Mouse (Mus musculus): ENCODE results near the gene Piwil1. TPM values are rescaled to one million over a fixed set of nuclear protein-coding genes. Genes with fewer than 3 reads are reported as not detected.
A peak's percentile ranks its signal among the peaks of the same experiment; 100 is the strongest.
"Not testable (repeated sequence)": the region's sequence is repeated elsewhere in the genome, so short reads cannot be mapped to it uniquely, and the experiment has no call there.

Gene Piwil1
- polyA plus RNA-seq, 1 experiment from 2014 or later: 0.17 TPM

DNA sequence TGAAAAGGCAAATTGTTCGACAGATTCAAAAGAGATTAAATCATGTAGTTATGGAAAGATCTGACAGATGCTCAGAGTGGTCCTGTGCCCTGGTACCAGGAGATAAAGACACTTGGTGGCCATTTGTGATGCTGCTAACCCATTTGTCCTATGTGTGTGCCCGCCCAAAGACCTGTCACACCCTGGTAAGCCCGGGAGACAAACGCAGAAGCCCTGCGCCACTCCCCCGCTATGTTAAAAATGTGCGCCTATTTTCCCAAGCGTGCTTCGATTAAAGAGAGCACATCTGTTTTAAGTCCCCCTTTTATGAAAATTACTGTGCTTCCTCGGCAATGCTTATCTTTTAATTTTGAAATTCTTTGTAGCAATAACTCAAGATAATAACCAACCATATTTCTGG, 1.4 kb downstream of the Piwil1 start:
- WGBS: 11% methylated on average over 10 of the region's 10 CpGs
- H3K4me2 ChIP-seq (ENCODE audit: low read depth, low read length): peak overlapping the region; percentile 26; the same call in 1 of the 2 replicates

DNA sequence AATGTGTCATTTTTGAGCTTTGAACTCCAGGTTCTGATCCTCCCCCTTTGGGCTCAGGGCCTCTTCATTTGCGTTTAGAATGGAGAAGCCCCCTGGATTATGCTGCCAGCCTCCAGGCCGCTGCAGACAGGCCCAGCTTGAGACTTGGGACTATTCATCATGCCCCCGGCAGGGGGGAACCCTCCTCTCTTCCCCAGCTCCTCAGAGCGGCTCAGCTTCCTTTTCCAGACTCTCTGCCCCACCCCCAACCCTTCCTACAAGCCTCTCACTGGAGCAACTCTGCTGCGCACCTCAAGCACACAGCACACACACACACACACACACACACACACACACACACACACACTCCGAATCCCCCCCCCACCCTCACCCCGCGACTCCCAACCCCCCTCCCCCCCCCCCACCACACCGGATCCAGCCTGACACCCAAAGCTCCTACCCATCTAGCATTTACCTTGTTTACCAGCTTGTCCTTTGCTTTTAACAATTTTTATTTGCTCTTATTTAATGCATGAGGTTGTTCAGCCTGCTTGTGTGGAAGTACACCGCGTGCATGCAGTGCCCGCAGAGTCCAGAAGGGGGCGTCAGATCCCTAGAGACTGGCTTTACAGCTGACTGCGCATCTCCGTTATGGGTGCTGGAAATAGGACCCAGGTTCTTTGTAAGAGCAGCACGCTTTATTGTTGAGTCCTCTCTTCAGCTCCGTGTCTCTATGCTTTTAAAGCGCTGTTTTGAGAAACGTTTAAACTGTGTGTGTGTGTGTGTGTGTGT, 2.0 kb downstream of the Piwil1 start:
- Histone ChIP-seq H3K27me3 (ENCODE audit: control insufficient read depth, insufficient read depth, low read length) (no peaks in the 10 kb centered on the region), H3K4me3 (ENCODE audit: low read depth, low read length) (no peak overlapping the region), H3K4me2 (ENCODE audit: low read depth, low read length) (peak overlapping the region; percentile 26; the same call in 1 of the 2 replicates), H3K9ac (replicated peaks; ENCODE audit: low read depth, low read length) (no peak overlapping the region), H3K36me3 (ENCODE audit: control insufficient read depth, insufficient read depth, low read length) (no peaks in the 10 kb centered on the region), H3K9me3 (ENCODE audit: control insufficient read depth, low read length) (no peaks in the 10 kb centered on the region), H3K27ac (ENCODE audit: low read depth, low read length) (no peak overlapping the region), H3K4me1 (ENCODE audit: control insufficient read depth, insufficient read depth, low read length) (no peaks in the 10 kb centered on the region)
- 45% methylated on average over 14 of the region's 19 CpGs for WGBS
- ATAC-seq (ENCODE audit: low read depth): peak; percentile 74; the same call in 1 of the 2 replicates

More for the DNA sequence above, 1.4 kb downstream of the Piwil1 start:
- H3K9me3 ChIP-seq (ENCODE audit: control insufficient read depth, low read length): no peaks in the 10 kb centered on the region
- H3K27ac ChIP-seq (ENCODE audit: low read depth, low read length): no peak overlapping the region
- ATAC-seq (ENCODE audit: low read depth): no peak
- H3K4me3 ChIP-seq (ENCODE audit: low read depth, low read length): no peak overlapping the region
- no peaks in the 10 kb centered on the region for H3K4me1 ChIP-seq (ENCODE audit: control insufficient read depth, insufficient read depth, low read length)
- H3K9ac ChIP-seq (replicated peaks; ENCODE audit: low read depth, low read length): no peak overlapping the region
- H3K36me3 ChIP-seq (ENCODE audit: control insufficient read depth, insufficient read depth, low read length): no peaks in the 10 kb centered on the region
- no peaks in the 10 kb centered on the region for H3K27me3 ChIP-seq (ENCODE audit: control insufficient read depth, insufficient read depth, low read length)

DNA sequence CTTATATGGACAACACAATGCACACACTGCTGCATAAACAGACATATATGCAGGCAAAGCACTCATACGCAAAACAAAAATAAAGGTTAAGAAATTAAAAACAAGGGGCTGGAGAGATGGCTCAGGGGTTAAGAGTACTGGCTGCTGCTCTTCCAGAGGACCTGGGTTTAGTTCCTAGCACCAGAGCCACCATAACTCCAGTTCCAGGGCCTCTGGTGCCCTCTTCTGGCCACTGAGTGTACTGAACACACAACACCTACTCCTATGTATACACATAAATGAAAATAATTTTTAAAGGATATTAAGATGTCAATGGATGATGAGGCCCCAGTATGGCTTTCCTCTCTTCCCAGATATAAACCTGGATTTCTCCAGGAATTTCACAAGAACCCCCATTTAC, 4.1 kb downstream of the Piwil1 start:
- 91% methylated on average over 1 of the region's 1 CpGs for WGBS
- H3K9ac ChIP-seq (replicated peaks; ENCODE audit: low read depth, low read length): no peak overlapping the region
- ATAC-seq (ENCODE audit: low read depth): no peak
- H3K36me3 ChIP-seq (ENCODE audit: control insufficient read depth, insufficient read depth, low read length): no peaks in the 10 kb centered on the region
- H3K9me3 ChIP-seq (ENCODE audit: control insufficient read depth, low read length): no peaks in the 10 kb centered on the region
- no peak overlapping the region for H3K4me2 ChIP-seq (ENCODE audit: low read depth, low read length)
- H3K4me3 ChIP-seq (ENCODE audit: low read depth, low read length): no peak overlapping the region
- no peaks in the 10 kb centered on the region for H3K27me3 ChIP-seq (ENCODE audit: control insufficient read depth, insufficient read depth, low read length)
- no peak overlapping the region for H3K27ac ChIP-seq (ENCODE audit: low read depth, low read length)
- H3K4me1 ChIP-seq (ENCODE audit: control insufficient read depth, insufficient read depth, low read length): no peaks in the 10 kb centered on the region

DNA sequence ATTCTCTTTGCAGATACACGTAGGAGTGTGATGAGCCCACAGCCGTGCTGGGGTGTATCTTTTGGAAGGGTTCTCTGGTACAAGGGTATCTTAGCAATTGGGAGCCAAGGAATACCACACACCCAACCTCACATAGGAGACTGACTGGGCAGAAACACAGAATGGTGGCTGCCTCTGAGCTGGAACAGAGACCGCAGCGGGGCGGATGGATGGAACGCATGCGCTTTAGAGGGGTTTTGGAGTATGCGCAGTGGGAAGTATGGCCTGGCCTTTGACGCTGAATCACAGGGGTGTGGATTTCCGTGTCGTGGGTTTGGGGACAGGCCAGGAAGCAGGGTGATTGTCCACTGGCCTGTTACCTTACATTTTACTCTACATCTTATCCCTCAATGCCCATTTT, 4.9 kb downstream of the Piwil1 start:
- H3K9ac ChIP-seq (replicated peaks; ENCODE audit: low read depth, low read length): no peak overlapping the region
- no peak overlapping the region for H3K4me2 ChIP-seq (ENCODE audit: low read depth, low read length)
- no peak for ATAC-seq (ENCODE audit: low read depth)
- H3K27ac ChIP-seq (ENCODE audit: low read depth, low read length): no peak overlapping the region
- H3K36me3 ChIP-seq (ENCODE audit: control insufficient read depth, insufficient read depth, low read length): no peaks in the 10 kb centered on the region
- H3K9me3 ChIP-seq (ENCODE audit: control insufficient read depth, low read length): no peaks in the 10 kb centered on the region
- no peak overlapping the region for H3K4me3 ChIP-seq (ENCODE audit: low read depth, low read length)
- no peaks in the 10 kb centered on the region for H3K4me1 ChIP-seq (ENCODE audit: control insufficient read depth, insufficient read depth, low read length)
- H3K27me3 ChIP-seq (ENCODE audit: control insufficient read depth, insufficient read depth, low read length): no peaks in the 10 kb centered on the region
- WGBS: 93% methylated on average over 11 of the region's 11 CpGs

DNA sequence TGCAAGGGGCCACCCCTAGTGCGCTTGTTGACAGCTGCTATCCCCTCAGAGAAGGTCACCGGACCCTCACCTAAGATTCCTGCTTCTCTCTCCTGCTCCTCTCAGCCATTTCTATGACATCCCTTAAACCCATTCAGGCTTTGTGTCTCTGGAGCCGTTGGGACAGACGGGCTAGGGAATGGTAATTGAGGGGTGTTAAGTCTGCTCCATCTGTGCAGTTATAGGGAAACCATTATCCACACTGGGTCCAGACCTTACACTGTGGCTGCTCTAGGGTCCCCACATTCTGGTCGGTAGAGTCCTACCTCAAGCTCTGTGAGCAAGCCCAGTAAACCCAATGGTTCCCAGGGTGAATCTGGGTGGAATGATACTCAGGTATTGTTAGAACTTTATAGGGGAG, 6.6 kb downstream of the Piwil1 start:
- Histone ChIP-seq H3K4me2 (ENCODE audit: low read depth, low read length) (no peak overlapping the region), H3K4me1 (ENCODE audit: control insufficient read depth, insufficient read depth, low read length) (no peaks in the 10 kb centered on the region), H3K27ac (ENCODE audit: low read depth, low read length) (no peak overlapping the region), H3K4me3 (ENCODE audit: low read depth, low read length) (no peak overlapping the region), H3K9me3 (ENCODE audit: control insufficient read depth, low read length) (no peaks in the 10 kb centered on the region), H3K36me3 (ENCODE audit: control insufficient read depth, insufficient read depth, low read length) (no peaks in the 10 kb centered on the region), H3K27me3 (ENCODE audit: control insufficient read depth, insufficient read depth, low read length) (no peaks in the 10 kb centered on the region), H3K9ac (replicated peaks; ENCODE audit: low read depth, low read length) (no peak overlapping the region)
- ATAC-seq (ENCODE audit: low read depth): no peak
- 60% methylated on average over 5 of the region's 5 CpGs for WGBS

DNA sequence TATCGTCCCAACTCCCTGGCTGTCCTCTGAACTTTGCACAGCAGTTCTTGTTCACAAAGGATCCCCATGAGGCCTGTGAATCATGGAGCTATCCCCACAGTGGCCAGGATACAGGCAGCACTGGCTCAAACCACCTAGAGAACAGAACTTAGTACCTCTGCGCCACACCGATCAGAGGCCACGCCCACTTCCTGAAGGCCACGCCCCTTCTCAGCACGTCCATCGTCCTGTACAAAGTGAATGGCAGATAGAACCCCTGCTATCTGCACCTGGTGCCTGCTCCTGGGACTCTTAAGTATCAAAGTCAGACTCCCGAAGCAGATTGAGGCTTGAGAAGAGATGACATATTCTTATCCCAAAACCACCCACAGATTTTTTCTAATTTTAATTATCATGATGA, 8.3 kb downstream of the Piwil1 start:
- 22% methylated on average over 8 of the region's 8 CpGs for WGBS
- H3K9ac ChIP-seq (replicated peaks; ENCODE audit: low read depth, low read length): no peak overlapping the region
- no peak for ATAC-seq (ENCODE audit: low read depth)
- no peaks in the 10 kb centered on the region for H3K9me3 ChIP-seq (ENCODE audit: control insufficient read depth, low read length)
- no peak overlapping the region for H3K4me3 ChIP-seq (ENCODE audit: low read depth, low read length)
- H3K4me2 ChIP-seq (ENCODE audit: low read depth, low read length): no peak overlapping the region
- H3K27ac ChIP-seq (ENCODE audit: low read depth, low read length): no peak overlapping the region
- no peaks in the 10 kb centered on the region for H3K4me1 ChIP-seq (ENCODE audit: control insufficient read depth, insufficient read depth, low read length)
- H3K27me3 ChIP-seq (ENCODE audit: control insufficient read depth, insufficient read depth, low read length): no peaks in the 10 kb centered on the region
- H3K36me3 ChIP-seq (ENCODE audit: control insufficient read depth, insufficient read depth, low read length): no peaks in the 10 kb centered on the region

DNA sequence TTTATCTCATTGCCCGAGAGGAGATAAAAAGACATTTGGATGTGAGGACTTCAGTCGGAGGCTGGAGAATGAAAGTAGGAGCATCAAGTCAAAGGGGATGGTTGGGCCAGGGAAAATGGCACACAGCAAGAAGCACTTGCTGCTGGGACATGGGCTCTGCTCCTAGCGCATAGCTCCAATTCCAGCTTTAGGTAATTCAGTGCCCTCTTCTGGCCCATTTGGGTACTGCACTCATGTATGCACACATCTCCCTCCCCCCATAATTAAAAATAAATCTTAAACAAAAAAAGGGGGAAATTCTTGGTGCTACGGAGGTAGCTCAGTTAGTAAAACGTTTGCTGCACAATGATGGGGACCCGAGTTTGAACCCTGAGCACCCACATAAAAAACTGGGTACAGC, 9.5 kb downstream of the Piwil1 start:
- ATAC-seq (ENCODE audit: low read depth): no peak
- no peak overlapping the region for H3K27ac ChIP-seq (ENCODE audit: low read depth, low read length)
- H3K4me1 ChIP-seq (ENCODE audit: control insufficient read depth, insufficient read depth, low read length): no peaks in the 10 kb centered on the region
- 88% methylated on average over 6 of the region's 6 CpGs for WGBS
- no peaks in the 10 kb centered on the region for H3K9me3 ChIP-seq (ENCODE audit: control insufficient read depth, low read length)
- H3K4me3 ChIP-seq (ENCODE audit: low read depth, low read length): no peak overlapping the region
- H3K27me3 ChIP-seq (ENCODE audit: control insufficient read depth, insufficient read depth, low read length): no peaks in the 10 kb centered on the region
- H3K4me2 ChIP-seq (ENCODE audit: low read depth, low read length): no peak overlapping the region
- H3K9ac ChIP-seq (replicated peaks; ENCODE audit: low read depth, low read length): no peak overlapping the region
- no peaks in the 10 kb centered on the region for H3K36me3 ChIP-seq (ENCODE audit: control insufficient read depth, insufficient read depth, low read length)

DNA sequence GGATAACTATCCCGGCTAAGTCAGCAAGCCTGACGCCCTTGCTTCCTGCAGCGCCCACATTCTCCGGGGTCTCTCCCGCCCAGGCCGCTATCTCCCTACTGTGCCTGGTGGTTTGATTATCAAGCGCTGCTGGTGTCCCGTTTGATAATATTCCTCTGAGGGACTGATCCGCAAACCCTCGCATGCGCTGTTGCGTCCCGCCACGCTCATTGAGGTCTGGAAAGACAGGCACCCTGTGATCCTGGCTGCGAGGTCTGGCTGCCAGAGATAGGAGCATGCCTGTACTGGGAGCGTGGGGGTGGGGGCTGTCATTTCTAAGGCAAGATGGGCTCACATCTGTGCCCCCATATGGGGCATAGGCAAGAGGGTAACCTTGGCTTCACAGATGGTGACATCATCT, 12.8 kb downstream of the Piwil1 start:
- Histone ChIP-seq H3K9ac (replicated peaks; ENCODE audit: low read depth, low read length) (no peak overlapping the region), H3K36me3 (ENCODE audit: control insufficient read depth, insufficient read depth, low read length) (no peaks in the 10 kb centered on the region), H3K9me3 (ENCODE audit: control insufficient read depth, low read length) (no peaks in the 10 kb centered on the region), H3K4me2 (ENCODE audit: low read depth, low read length) (no peak overlapping the region), H3K27ac (ENCODE audit: low read depth, low read length) (no peak overlapping the region), H3K27me3 (ENCODE audit: control insufficient read depth, insufficient read depth, low read length) (no peaks in the 10 kb centered on the region), H3K4me3 (ENCODE audit: low read depth, low read length) (no peak overlapping the region), H3K4me1 (ENCODE audit: control insufficient read depth, insufficient read depth, low read length) (no peaks in the 10 kb centered on the region)
- ATAC-seq (ENCODE audit: low read depth): no peak
- WGBS: 74% methylated on average over 16 of the region's 16 CpGs

DNA sequence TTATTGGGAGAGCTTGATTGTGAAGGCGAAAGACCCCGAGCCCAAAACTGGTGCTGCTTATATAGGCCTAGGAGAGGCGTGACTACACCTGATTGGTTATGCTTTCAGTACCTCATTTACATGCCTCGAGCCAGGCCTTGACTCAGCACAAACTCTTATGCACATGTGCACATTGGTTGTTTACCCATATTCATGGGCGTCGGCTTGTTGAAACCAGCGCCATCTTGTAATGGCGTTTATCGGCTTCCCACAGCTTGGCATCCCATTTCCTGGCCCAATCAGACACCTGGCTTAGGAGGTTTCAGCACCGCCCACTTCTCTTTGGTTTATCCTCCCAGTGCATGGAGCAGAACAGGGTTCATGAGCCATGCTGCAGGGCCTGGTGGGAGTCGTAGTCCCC, 18.1 kb downstream of the Piwil1 start:
- H3K36me3 ChIP-seq (ENCODE audit: control insufficient read depth, insufficient read depth, low read length); H3K27ac ChIP-seq (ENCODE audit: low read depth, low read length); H3K9ac ChIP-seq (replicated peaks; ENCODE audit: low read depth, low read length); H3K4me3 ChIP-seq (ENCODE audit: low read depth, low read length); H3K27me3 ChIP-seq (ENCODE audit: control insufficient read depth, insufficient read depth, low read length); H3K9me3 ChIP-seq (ENCODE audit: control insufficient read depth, low read length); H3K4me1 ChIP-seq (ENCODE audit: control insufficient read depth, insufficient read depth, low read length); H3K4me2 ChIP-seq (ENCODE audit: low read depth, low read length); ATAC-seq (ENCODE audit: low read depth): not testable (repeated sequence)
- WGBS: 91% methylated on average over 11 of the region's 11 CpGs
